Mouse (Mus musculus) megakaryocyte, adult 5-6 weeks (primary cell): ENCODE data around the gene Tbpl1. TPM values are rescaled to one million over a fixed set of nuclear protein-coding genes. Genes with fewer than 3 reads are reported as not detected.
A peak's percentile ranks its signal among the peaks of the same experiment; 100 is the strongest.

Experiments
- ATAC-seq: 2 replicates; pipeline ENCODE4 v1.8.0; 2016; ENCODE audit warnings: mild to moderate bottlenecking, inconsistent platforms; ENCODE audit not compliant: poor library complexity, severe bottlenecking
- total RNA-seq, 2 experiments: library from RNA; stranded (forward) in 1 of 2; stranded (reverse) in 1 of 2; fragments of 153-499, 151-499 nt in 1 of 2; fragments of 221-1000, 200-1000 nt in 1 of 2; gene quantifications; 2 replicates each; pipeline versions ENCODE4 v1.2.3 to v1.2.4; 2015 to 2017

The Tbpl1 gene
- total RNA-seq (2015) (37.3 and 47.3 TPM in 2 replicates), total RNA-seq (2017) (31.0 and 43.9 TPM in 2 replicates)

GRCm38 (mm10) chr10:22731272-22732093, at the start of gene Tbpl1:
Gene Tbpl1 (minus strand): TSS chr10:22731938.
- ATAC-seq = peak; percentile 94

GRCm38 (mm10) chr10:22781466-22781865, 49.7 kb upstream of the Tbpl1 start:
- no peak for ATAC-seq

- no peak for ATAC-seq
Measured at GRCm38 (mm10) chr10:22777939-22778338, 46.2 kb upstream of the Tbpl1 start.

DNA sequence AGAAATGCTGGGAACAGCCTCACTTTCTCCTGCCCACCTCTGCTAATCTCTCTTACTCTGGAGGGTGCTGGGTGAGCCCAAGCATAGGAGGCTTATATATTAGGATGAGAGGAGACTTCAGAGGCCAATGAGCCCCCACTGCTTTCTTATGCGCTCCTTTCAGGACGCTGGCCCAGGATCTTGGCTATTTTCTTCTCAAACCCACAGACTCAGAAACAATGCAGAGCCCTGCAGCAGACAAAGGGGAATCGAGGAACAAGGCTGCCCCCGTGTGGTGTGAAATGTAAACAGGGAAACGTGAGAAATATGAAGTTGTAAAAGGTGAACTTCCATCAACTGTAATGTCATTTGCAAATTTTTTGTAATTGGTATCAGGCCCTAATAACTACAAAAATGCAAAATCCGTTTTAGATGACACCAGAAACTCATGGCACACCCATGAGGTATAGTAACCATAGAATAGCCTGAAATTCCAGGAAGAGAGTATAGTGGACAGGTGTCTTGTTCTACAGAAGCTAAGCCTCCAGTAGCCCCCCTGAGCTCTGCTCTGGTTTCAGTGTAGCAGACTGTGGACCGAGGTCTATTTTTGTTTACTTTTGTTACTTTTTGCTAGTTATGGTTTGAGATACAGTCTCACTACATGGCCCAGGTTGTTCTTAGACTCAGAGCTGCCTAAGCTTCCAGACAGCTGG, 44.4 kb upstream of the Tbpl1 start:
- no peak for ATAC-seq

- ATAC-seq = no peak
Measured at GRCm38 (mm10) chr10:22775456-22775855, 43.7 kb upstream of the Tbpl1 start.

DNA sequence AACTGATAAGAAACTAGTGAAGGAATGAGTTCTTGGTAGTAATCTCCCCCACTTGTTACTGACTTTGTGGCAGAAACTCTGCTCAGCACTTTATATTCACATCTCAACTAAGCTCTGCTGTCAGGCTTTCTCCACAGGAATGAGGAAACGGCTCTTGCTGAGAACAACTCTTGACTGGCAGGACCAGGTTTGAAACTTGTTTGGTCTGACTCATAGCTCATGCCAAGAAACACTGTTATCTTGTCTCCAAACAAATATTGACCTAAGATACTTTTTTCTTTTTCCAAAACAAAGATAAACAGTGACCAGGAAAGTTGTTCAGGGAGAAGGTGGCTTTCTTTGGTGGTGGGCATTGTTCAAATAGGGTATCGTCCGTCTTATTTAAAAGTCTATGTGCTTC, 42.9 kb upstream of the Tbpl1 start:
- ATAC-seq = no peak

DNA sequence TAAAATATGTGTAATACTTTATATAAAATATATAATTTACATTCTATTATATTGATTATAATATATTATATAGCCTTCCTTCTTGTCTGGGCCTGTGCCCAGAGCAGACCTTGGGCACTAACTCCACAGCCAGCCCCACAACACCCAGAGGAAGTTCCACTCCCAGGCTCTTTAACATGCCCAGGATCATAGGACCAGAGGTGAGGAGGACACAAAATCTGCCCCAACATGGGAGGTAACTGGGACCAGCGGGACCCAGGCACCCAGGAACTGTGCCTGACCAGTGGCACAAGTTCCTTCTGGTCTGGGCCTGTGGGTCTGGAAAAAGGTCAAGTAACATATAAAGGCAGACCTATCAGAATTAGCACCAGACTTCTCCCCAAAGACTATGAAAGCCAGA, 22.5 kb upstream of the Tbpl1 start:
- ATAC-seq = no peak

DNA sequence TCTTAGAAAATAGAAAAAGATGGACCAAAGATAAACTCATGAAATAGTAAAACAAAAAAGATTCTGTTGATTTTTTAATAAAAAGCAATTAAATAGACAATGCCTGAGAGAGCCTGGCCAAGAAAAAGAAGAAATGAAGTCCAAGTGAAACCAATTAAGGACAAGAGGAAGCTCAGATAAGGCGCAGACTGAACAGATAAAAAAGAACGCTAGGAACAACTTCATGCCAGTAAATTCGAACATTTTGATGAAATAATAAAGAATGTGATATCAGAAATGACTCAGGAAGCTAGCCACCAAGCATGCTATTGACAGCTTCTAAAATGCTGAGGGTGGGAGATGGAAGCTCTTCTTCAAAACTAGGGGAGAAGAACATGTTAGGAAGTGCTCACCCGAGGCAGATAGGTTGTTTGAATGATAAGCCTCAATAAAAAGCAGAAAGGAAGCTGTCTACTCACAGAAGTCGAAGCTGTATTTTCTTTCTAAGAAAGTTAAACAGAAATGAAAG, 19.5 kb upstream of the Tbpl1 start:
- no peak for ATAC-seq

DNA sequence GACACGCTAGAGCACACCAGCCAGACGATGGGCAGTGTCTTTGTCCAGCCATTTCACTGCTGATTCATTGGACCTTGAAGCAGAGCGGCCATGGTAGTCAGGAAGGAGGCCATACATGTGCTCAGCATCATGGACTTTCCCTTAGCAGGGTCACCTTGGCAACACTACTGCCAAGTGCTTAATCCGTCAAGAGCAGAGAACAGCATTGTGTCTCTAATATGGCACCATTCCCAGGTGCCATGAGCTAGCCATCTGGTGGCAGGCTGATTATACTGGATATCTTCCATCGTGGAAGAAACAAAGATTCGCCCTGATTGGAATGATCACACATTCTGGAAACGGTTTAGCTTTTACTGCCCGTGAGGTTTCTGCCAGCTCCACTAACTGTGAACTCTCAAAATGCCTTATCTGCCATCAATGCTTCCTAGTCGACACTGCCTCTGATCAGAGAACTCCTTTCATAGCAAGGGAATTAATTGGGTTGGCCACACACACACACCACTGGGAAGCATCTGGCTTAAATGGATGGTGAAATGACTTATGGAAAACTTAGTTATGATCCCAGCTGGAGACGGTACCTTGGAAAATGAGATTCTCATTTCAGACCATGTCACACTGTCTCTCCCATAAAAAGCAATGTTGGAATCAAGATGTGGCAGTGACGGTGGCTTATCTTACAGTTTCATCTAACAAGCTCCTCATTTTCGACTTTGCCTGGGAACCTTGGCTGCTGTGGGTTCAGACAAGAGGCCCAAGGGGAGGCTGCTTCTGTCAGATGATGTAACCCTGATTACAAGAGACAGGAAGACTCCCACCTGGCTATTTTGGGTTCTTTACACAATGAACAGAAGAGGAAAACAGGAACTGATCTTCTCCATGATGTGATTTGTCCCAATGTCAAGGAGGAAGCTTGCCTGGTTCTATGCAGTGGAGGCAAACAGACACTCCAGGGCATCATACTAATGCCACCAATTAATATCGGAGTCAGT, 14.9 kb upstream of the Tbpl1 start:
- ATAC-seq = peak; percentile 60

GRCm38 (mm10) chr10:22745922-22746321, 14.2 kb upstream of the Tbpl1 start:
- no peak for ATAC-seq

- ATAC-seq = peak; percentile 45
Measured at GRCm38 (mm10) chr10:22732181-22732580, 443 bp upstream of the Tbpl1 start.

DNA sequence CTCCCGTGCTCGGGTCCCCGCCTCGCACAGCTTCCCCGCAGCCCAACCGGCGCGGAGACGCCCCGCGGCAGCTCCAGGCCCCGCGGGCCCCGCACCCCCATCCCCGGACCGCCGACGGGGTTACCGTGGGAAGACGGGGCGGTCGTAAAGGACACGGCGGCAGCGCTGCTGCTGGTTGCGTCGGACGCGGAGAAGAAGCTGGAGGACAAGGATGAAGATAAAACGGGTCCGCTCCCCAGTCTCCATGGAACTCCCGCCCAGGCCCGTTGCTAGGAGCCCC, 806 bp downstream of the Tbpl1 start:
- peak; percentile 36; the same call in 1 of the 2 replicates for ATAC-seq

DNA sequence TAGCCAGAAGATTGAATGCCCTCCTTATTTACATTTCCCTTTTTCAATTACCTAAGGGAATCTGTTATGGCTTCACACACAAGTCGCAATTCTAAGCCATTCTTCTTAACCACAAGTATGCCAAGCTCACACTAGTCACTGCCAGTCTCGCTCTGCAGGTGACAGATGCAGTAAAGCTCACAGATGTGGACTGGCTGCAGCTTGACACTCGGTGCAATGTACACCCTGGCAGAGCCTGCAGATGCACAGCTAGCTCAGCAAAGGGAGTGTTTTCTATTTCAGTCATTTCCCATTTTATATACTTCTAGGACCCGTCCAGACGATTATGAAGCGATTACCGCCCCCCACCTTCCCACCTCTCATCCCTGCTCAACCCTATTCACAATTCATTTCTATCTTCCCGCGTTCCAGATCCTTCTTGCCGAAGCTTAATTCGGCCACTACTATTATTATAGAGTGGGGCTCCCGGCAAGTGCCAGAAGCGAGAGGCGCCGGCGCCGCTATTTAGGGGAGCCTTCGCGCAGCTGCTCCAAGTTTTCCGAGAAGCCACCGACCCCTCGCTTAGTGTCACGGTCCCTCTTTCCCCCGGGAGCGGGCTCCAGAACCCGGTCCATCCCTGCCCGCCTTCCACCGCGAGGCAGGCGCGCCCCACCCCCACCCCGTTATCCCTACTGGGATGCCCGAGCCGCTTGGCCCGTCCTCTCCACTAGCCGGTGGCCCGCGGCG, 1.3 kb downstream of the Tbpl1 start:
- ATAC-seq = no peak

DNA sequence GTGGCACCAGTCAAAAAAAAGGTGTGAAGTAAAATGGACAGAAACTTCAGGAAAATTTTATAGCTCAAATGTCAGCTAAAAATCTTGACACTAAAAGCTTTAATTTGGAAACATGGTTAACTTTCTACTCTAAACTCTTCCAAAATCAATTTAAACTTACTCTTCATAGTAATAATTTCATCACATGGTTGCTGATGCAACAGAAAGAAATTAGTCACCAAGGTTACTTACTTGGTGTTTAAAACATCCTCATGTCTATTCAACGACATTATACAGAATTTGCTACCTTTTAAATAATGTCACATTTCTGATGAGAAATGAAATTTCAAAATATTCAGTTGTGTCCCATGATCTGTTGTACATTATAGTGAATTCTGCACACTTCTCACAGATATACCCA, 3.5 kb downstream of the Tbpl1 start:
- no peak for ATAC-seq

- ATAC-seq = no peak
Measured at GRCm38 (mm10) chr10:22726295-22726694, 5.4 kb downstream of the Tbpl1 start.

GRCm38 (mm10) chr10:22725166-22725565, 6.6 kb downstream of the Tbpl1 start:
- no peak for ATAC-seq

GRCm38 (mm10) chr10:22720781-22721529, 10.8 kb downstream of the Tbpl1 start:
- ATAC-seq = no peak

DNA sequence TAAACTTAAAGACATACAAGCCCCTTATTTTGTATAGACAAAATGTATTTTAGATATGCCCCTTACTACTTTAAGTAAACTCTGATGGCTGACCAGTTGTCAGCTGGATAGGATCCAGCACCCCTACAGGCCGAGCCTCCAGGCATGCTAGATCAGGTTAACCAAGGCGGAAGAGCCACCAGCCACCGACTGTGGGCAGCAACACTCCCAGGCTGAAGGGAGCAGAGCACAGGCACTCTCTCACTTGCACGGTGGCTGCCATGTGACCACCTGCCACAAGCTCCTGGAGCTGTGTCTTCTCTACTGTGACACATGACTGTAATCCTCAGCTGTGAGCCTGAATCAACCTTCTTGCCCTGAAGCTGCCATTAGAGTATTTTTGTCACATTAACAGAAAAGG, 13.3 kb downstream of the Tbpl1 start:
- ATAC-seq = peak; percentile 45

DNA sequence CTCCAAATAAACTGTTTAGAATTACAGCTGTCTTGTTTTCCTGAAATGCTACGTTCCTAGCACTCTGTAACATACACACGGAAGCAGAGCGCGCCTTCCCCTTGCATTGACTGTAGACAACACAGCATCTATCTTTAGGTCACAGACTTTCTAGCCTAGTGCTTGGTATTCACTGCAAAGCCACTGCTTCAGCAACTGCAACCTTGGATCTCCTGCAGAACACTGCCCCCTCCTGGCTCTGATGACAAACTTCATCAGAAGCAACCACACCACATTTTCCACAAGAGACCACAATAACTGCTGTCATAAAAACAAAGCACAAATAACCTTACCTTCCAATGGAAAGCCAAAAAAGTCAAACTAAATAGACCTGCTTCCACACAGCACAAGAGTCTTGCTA, 17.2 kb downstream of the Tbpl1 start:
- ATAC-seq = peak; percentile 89

DNA sequence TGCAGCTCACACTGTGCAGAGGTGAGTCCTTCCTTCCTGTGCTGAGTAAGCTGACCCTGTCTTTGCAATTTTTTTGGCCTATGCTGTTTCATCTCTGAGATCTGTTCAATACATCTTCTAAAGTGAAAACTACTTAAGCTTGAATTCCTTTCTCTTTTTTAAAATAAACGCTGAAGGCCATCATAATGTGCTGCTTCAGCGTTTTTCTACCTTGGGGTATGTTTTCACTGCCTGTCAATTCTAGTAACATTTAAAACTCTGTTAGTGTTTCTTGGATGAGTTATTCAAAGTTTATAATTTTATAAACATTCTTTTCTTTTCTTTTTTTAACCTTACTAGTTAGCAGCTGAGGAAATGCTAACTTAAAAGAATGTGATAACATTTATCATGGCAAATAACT, 18.8 kb downstream of the Tbpl1 start:
- ATAC-seq = no peak
